Mouse (Mus musculus) embryonic facial prominence, embryonic 10.5 days (tissue): ENCODE data around the gene Olfr984. TPM values are rescaled to one million over a fixed set of nuclear protein-coding genes. Genes with fewer than 3 reads are reported as not detected.

ENCODE experiments used
- DNase-seq: peaks from one replicate; pipeline ENCODE4 v3.0.0-alpha.2; 2017; ENCODE audit warnings: low spot score
- H3K27ac ChIP-seq: fragments of 300-500 bp; sonication (generic); replicated peaks from 2 replicates; pipeline ENCODE4 v1.5.1; 2016; ENCODE audit warnings: mild to moderate bottlenecking
- H3K27me3 ChIP-seq: fragments of 300-500 bp; sonication (generic); replicated peaks from 2 replicates; pipeline ENCODE4 v1.6.1; 2016; ENCODE audit warnings: low read depth, mild to moderate bottlenecking; ENCODE audit not compliant: poor library complexity, severe bottlenecking
- H3K36me3 ChIP-seq: fragments of 300-500 bp; sonication (generic); replicated peaks from 2 replicates; pipeline ENCODE4 v1.6.1; 2016; ENCODE audit warnings: mild to moderate bottlenecking, moderate library complexity
- H3K4me1 ChIP-seq: fragments of 300-500 bp; sonication (generic); 2 replicates; pipeline ENCODE4 v1.6.1; 2016
- H3K4me3 ChIP-seq: fragments of 300-500 bp; sonication (generic); 2 replicates; pipeline ENCODE4 v1.5.1; 2016; ENCODE audit warnings: mild to moderate bottlenecking, moderate library complexity
- H3K9me3 ChIP-seq: fragments of 300-500 bp; sonication (generic); 2 replicates; pipeline ENCODE4 v1.6.1; 2016; ENCODE audit warnings: mild to moderate bottlenecking
- WGBS: fragments of 180-500 bp; shearing (Covaris S2); methylation state at CpG from one replicate; pipeline ENCODE4 v1.1.7; 2016; 5-methylcytosine and 5-hydroxymethylcytosine counted together
- polyA plus RNA-seq: library from polyadenylated mRNA; unstranded; fragments of >200 nt; fragmentation: Nextera tagmentation; extraction: Ambion mirVana; gene quantifications from 2 replicates; pipeline ENCODE4 v1.2.1, GENCODE M21; 2016

Gene Olfr984
- polyA plus RNA-seq: not detected in 2 replicates

GRCm38 (mm10) chr9:40114106-40114505, at the start of gene Olfr984:
Gene Olfr984 (minus strand): TSS chr9:40114206.
- no peak within 1 kb of the TSS for H3K27ac ChIP-seq
- H3K4me3 ChIP-seq: no peak within 1 kb of the TSS
- 83% methylated on average over 2 of the region's 2 CpGs for WGBS
- no peaks in the 10 kb centered on the region for H3K9me3 ChIP-seq
- H3K27me3 ChIP-seq: no peaks in the 10 kb centered on the region
- peaks cover 3% of the 10 kb centered on the region; the same call in 1 of the 2 replicates for H3K4me1 ChIP-seq
- DNase-seq: no peak
- no peaks in the 10 kb centered on the region for H3K36me3 ChIP-seq

GRCm38 (mm10) chr9:40155118-40155644, 41.2 kb upstream of the Olfr984 start:
- no peak for DNase-seq

GRCm38 (mm10) chr9:40141544-40141943, 27.5 kb upstream of the Olfr984 start:
- no peaks in the 10 kb centered on the region for H3K36me3 ChIP-seq
- H3K27me3 ChIP-seq: no peaks in the 10 kb centered on the region
- H3K4me1 ChIP-seq: no peaks in the 10 kb centered on the region
- no peak overlapping the region for H3K4me3 ChIP-seq
- no peak for DNase-seq
- H3K9me3 ChIP-seq: no peaks in the 10 kb centered on the region
- WGBS: 61% methylated on average over 1 of the region's 1 CpGs
- no peak overlapping the region for H3K27ac ChIP-seq

More at GRCm38 (mm10) chr9:40155118-40155644, 41.2 kb upstream of the Olfr984 start:
- Histone ChIP-seq H3K36me3 (no peaks in the 10 kb centered on the region), H3K27me3 (no peaks in the 10 kb centered on the region), H3K4me3 (no peak overlapping the region), H3K9me3 (no peaks in the 10 kb centered on the region), H3K27ac (no peak overlapping the region), H3K4me1 (no peaks in the 10 kb centered on the region)
- 78% methylated on average over 4 of the region's 4 CpGs for WGBS

- WGBS: 70% methylated on average over 4 of the region's 4 CpGs
- Histone ChIP-seq H3K9me3 (no peaks in the 10 kb centered on the region), H3K4me3 (no peak overlapping the region), H3K36me3 (no peaks in the 10 kb centered on the region), H3K4me1 (no peaks in the 10 kb centered on the region), H3K27me3 (no peaks in the 10 kb centered on the region), H3K27ac (no peak overlapping the region)
- no peak for DNase-seq
Observed at GRCm38 (mm10) chr9:40139484-40139883, 25.5 kb upstream of the Olfr984 start.

- Histone ChIP-seq H3K4me3 (no peak overlapping the region), H3K36me3 (no peaks in the 10 kb centered on the region), H3K27me3 (no peaks in the 10 kb centered on the region), H3K4me1 (no peaks in the 10 kb centered on the region), H3K9me3 (no peaks in the 10 kb centered on the region), H3K27ac (no peak overlapping the region)
- no peak for DNase-seq
- 84% methylated on average over 6 of the region's 6 CpGs for WGBS
Observed at GRCm38 (mm10) chr9:40136987-40137688, 23.1 kb upstream of the Olfr984 start.

GRCm38 (mm10) chr9:40130556-40130955, 16.6 kb upstream of the Olfr984 start:
- H3K27me3 ChIP-seq: no peaks in the 10 kb centered on the region
- H3K4me1 ChIP-seq: no peaks in the 10 kb centered on the region
- H3K9me3 ChIP-seq: no peaks in the 10 kb centered on the region
- no peak overlapping the region for H3K27ac ChIP-seq
- H3K36me3 ChIP-seq: no peaks in the 10 kb centered on the region
- WGBS: 94% methylated on average over 1 of the region's 1 CpGs
- no peak overlapping the region for H3K4me3 ChIP-seq
- DNase-seq: no peak

GRCm38 (mm10) chr9:40130084-40130483, 16.1 kb upstream of the Olfr984 start, which contains the start of gene Olfr985:
Gene Olfr985 (minus strand): TSS chr9:40130184.
- Histone ChIP-seq H3K9me3 (no peaks in the 10 kb centered on the region), H3K27me3 (no peaks in the 10 kb centered on the region), H3K27ac (no peak within 1 kb of the TSS), H3K36me3 (no peaks in the 10 kb centered on the region), H3K4me3 (no peak within 1 kb of the TSS), H3K4me1 (no peaks in the 10 kb centered on the region)
- WGBS: 89% methylated on average over 1 of the region's 1 CpGs
- no peak for DNase-seq

- DNase-seq: no peak
- WGBS: 87% methylated on average over 5 of the region's 5 CpGs
- Histone ChIP-seq H3K36me3 (no peaks in the 10 kb centered on the region), H3K27me3 (no peaks in the 10 kb centered on the region), H3K4me3 (no peak overlapping the region), H3K27ac (no peak overlapping the region), H3K4me1 (peaks cover 3% of the 10 kb centered on the region; the same call in 1 of the 2 replicates), H3K9me3 (no peaks in the 10 kb centered on the region)
Observed at GRCm38 (mm10) chr9:40117287-40117659, 3.3 kb upstream of the Olfr984 start.

- 63% methylated on average over 10 of the region's 10 CpGs for WGBS
- H3K27ac ChIP-seq: no peak overlapping the region
Observed at GRCm38 (mm10) chr9:40116645-40117286, 2.8 kb upstream of the Olfr984 start.

GRCm38 (mm10) chr9:40094769-40095168, 19.2 kb downstream of the Olfr984 start:
- no peak overlapping the region for H3K27ac ChIP-seq
- no peaks in the 10 kb centered on the region for H3K27me3 ChIP-seq
- no peaks in the 10 kb centered on the region for H3K9me3 ChIP-seq
- no peaks in the 10 kb centered on the region for H3K4me1 ChIP-seq
- no peak overlapping the region for H3K4me3 ChIP-seq
- DNase-seq: no peak
- no peaks in the 10 kb centered on the region for H3K36me3 ChIP-seq
- 52% methylated on average over 3 of the region's 3 CpGs for WGBS

More at GRCm38 (mm10) chr9:40116645-40117286, 2.8 kb upstream of the Olfr984 start:
- Histone ChIP-seq H3K9me3 (no peaks in the 10 kb centered on the region), H3K4me1 (peaks cover 3% of the 10 kb centered on the region; the same call in 1 of the 2 replicates), H3K4me3 (no peak overlapping the region), H3K27me3 (no peaks in the 10 kb centered on the region), H3K36me3 (no peaks in the 10 kb centered on the region)
- no peak for DNase-seq

GRCm38 (mm10) chr9:40093495-40093894, 20.5 kb downstream of the Olfr984 start, which contains the start of gene Olfr983:
Gene Olfr983 (minus strand): TSS chr9:40093595.
- H3K4me3 ChIP-seq: no peak within 1 kb of the TSS
- H3K36me3 ChIP-seq: no peaks in the 10 kb centered on the region
- no peaks in the 10 kb centered on the region for H3K27me3 ChIP-seq
- H3K4me1 ChIP-seq: no peaks in the 10 kb centered on the region
- no peak for DNase-seq
- H3K27ac ChIP-seq: no peak within 1 kb of the TSS
- 83% methylated on average over 2 of the region's 2 CpGs for WGBS
- H3K9me3 ChIP-seq: no peaks in the 10 kb centered on the region

GRCm38 (mm10) chr9:40073529-40073928, 40.5 kb downstream of the Olfr984 start, which contains the start of gene Olfr982:
Gene Olfr982 (plus strand): TSS chr9:40073829.
- Histone ChIP-seq H3K27ac (no peak within 1 kb of the TSS), H3K27me3 (no peaks in the 10 kb centered on the region), H3K4me1 (no peaks in the 10 kb centered on the region), H3K4me3 (no peak within 1 kb of the TSS), H3K36me3 (no peaks in the 10 kb centered on the region), H3K9me3 (no peaks in the 10 kb centered on the region)
- 82% methylated on average over 2 of the region's 2 CpGs for WGBS
- DNase-seq: no peak
